Mouse (Mus musculus) adrenal gland, adult 10 weeks (tissue): ENCODE measurements around the gene Atad3a. TPM values are rescaled to one million over a fixed set of nuclear protein-coding genes. Genes with fewer than 3 reads are reported as not detected.

ENCODE experiments used
- polyA plus RNA-seq: library from polyadenylated mRNA; stranded (reverse); fragments of 350-450 nt; fragmentation: Illumina TruSeq; extraction: RNeasy Lipid Tissue Mini Kit (QIAGEN cat#74804); gene quantifications from one replicate; pipeline ENCODE4 v1.2.3, GENCODE M21; 2014; ENCODE audit warnings: low read depth, low replicate concordance

Gene Atad3a
- 6.4 TPM for polyA plus RNA-seq

GRCm38 (mm10) chr4:155760613-155761355 lies at the start of gene Atad3a:
Gene Atad3a, minus strand, starts transcription at chr4:155761093.

GRCm38 (mm10) chr4:155802741-155803339 lies 41.9 kb upstream of the Atad3a start, which contains the start of gene Mrpl20:
Gene Mrpl20, plus strand, starts transcription at chr4:155802878.

GRCm38 (mm10) chr4:155790021-155790489 lies 29.2 kb upstream of the Atad3a start, which contains the start of gene Ankrd65:
Gene Ankrd65, plus strand, starts transcription at chr4:155790439.

GRCm38 (mm10) chr4:155785819-155786218 lies 24.9 kb upstream of the Atad3a start, which contains the start of gene Tmem88b:
Gene Tmem88b, minus strand, starts transcription at chr4:155785874.

GRCm38 (mm10) chr4:155774280-155774754 lies 13.4 kb upstream of the Atad3a start, which contains the start of gene Vwa1:
Gene Vwa1, minus strand, starts transcription at chr4:155774698.

GRCm38 (mm10) chr4:155734350-155734941 lies 26.4 kb downstream of the Atad3a start, which contains the start of gene Tmem240:
Gene Tmem240, plus strand, starts transcription at chr4:155734800.

GRCm38 (mm10) chr4:155704721-155705591 lies 55.9 kb downstream of the Atad3a start, which contains the start of gene Ssu72:
Gene Ssu72, plus strand, starts transcription at chr4:155704800.

GRCm38 (mm10) chr4:155694111-155694481 lies 66.8 kb downstream of the Atad3a start, which contains the start of gene Fndc10:
Gene Fndc10, plus strand, starts transcription at chr4:155694342.

Other genes with a start within 250 kb of the Atad3a start
- 136 TPM for gene Nadk, start 198.7 kb downstream of the Atad3a start, polyA plus RNA-seq
- 35.3 TPM for gene Slc35e2, start 159.7 kb downstream of the Atad3a start, polyA plus RNA-seq
- gene Cdk11b, start 136.2 kb downstream of the Atad3a start, polyA plus RNA-seq, result 72.3 TPM
- not detected for gene Gm10563, start 115.7 kb downstream of the Atad3a start, polyA plus RNA-seq
- 0.82 TPM for gene Mmp23, start 107.7 kb downstream of the Atad3a start, polyA plus RNA-seq
- gene Mib2, start 91.9 kb downstream of the Atad3a start, polyA plus RNA-seq, result 2.4 TPM
- gene Fndc10, start 66.8 kb downstream of the Atad3a start, polyA plus RNA-seq, result 2.0 TPM
- 150 TPM for gene Ssu72, start 56.3 kb downstream of the Atad3a start, polyA plus RNA-seq
- not detected for gene Tmem240, start 26.3 kb downstream of the Atad3a start, polyA plus RNA-seq
- gene Vwa1, start 13.6 kb upstream of the Atad3a start, polyA plus RNA-seq, result 0.52 TPM
- gene Tmem88b, start 24.8 kb upstream of the Atad3a start, polyA plus RNA-seq, result 0.70 TPM
- gene Ankrd65, start 29.3 kb upstream of the Atad3a start, polyA plus RNA-seq, result not detected
- gene Mrpl20, start 41.8 kb upstream of the Atad3a start, polyA plus RNA-seq, result 89.5 TPM
- gene Ccnl2, start 51.4 kb upstream of the Atad3a start, polyA plus RNA-seq, result 83.8 TPM
- gene Aurkaip1, start 70.2 kb upstream of the Atad3a start, polyA plus RNA-seq, result 6.2 TPM
- 58.8 TPM for gene Mxra8, start 78.6 kb upstream of the Atad3a start, polyA plus RNA-seq
- 2.0 TPM for gene Dvl1, start 86.3 kb upstream of the Atad3a start, polyA plus RNA-seq
- not detected for gene Tas1r3, start 102.3 kb upstream of the Atad3a start, polyA plus RNA-seq
- gene Cptp, start 108.3 kb upstream of the Atad3a start, polyA plus RNA-seq, result 5.8 TPM
- 3.3 TPM for gene Ints11, start 108.5 kb upstream of the Atad3a start, polyA plus RNA-seq
- 1.8 TPM for gene Pusl1, start 130.7 kb upstream of the Atad3a start, polyA plus RNA-seq
- 0.82 TPM for gene Acap3, start 130.7 kb upstream of the Atad3a start, polyA plus RNA-seq
- 81.4 TPM for gene Ube2j2, start 182.7 kb upstream of the Atad3a start, polyA plus RNA-seq
- gene C1qtnf12, start 201.2 kb upstream of the Atad3a start, polyA plus RNA-seq, result 8.2 TPM
- 7.2 TPM for gene B3galt6, start 231.6 kb upstream of the Atad3a start, polyA plus RNA-seq
- 205 TPM for gene Sdf4, start 231.8 kb upstream of the Atad3a start, polyA plus RNA-seq